Mouse (Mus musculus) lung, postnatal 0 days (tissue): ENCODE data around the gene Dlgap4.

Experiments
- CTCF ChIP-seq: IDR thresholded peaks from 2 replicates; pipeline ENCODE4 v1.5.1; 2016; ENCODE audit warnings: antibody characterized with exemption, mild to moderate bottlenecking
- EP300 ChIP-seq: IDR thresholded peaks from 2 replicates; pipeline ENCODE4 v1.6.1; 2016; ENCODE audit warnings: antibody characterized with exemption, mild to moderate bottlenecking, control low read depth

DNA sequence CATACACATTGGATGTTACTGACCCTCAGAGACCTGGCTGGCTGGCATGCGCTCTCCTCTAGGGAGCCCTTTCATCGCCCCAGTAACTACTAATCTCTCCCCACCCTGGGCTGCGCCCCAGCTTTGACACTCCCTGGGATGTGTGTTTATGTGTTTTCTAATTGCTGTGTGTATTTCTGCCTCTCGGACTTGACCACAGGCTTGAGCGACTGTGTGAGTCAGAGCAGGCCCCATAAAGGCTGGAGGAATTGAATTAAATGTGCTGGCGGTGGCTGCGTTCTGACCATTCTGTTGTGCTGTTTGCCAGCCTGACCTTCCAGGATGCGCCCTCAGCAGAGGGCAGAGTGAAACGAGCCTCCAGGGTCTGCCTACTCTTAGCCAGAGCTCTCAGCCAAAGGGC lies 78.2 kb downstream of the Dlgap4 start:
- TF ChIP-seq CTCF (no peak), EP300 (no peak)
